Mouse (Mus musculus) hindbrain, embryonic 14.5 days (tissue): Measurements from ENCODE around the gene Mageb5. TPM values are rescaled to one million over a fixed set of nuclear protein-coding genes. Genes with fewer than 3 reads are reported as not detected.
"Not testable (repeated sequence)": the region's sequence is repeated elsewhere in the genome, so short reads cannot be mapped to it uniquely, and the experiment has no call there.

Experiments
- ATAC-seq: fragments of 200-750 bp; cut with Nextera tagmentation; 2 replicates; pipeline ENCODE4 v1.8.0; 2017; ENCODE audit warnings: moderate number of reproducible peaks, mild to moderate bottlenecking, moderate TSS enrichment, moderate library complexity; ENCODE audit not compliant: low FRiP score
- DNase-seq: peaks from one replicate; pipeline ENCODE4 v3.0.0-alpha.2; 2015; ENCODE audit warnings: low spot score
- H3K27ac ChIP-seq: fragments of 300-500 bp; sonication (generic); 2 replicates; pipeline ENCODE4 v1.5.1; 2014; ENCODE audit warnings: mild to moderate bottlenecking, moderate library complexity
- H3K27me3 ChIP-seq: fragments of 300-500 bp; sonication (generic); 2 replicates; pipeline ENCODE4 v1.6.1; 2014; ENCODE audit warnings: mild to moderate bottlenecking, low read length, mixed read lengths; ENCODE audit not compliant: control insufficient read depth, insufficient read depth
- H3K36me3 ChIP-seq: fragments of 300-500 bp; sonication (generic); replicated peaks from 2 replicates; pipeline ENCODE4 v1.6.1; 2014; ENCODE audit not compliant: control insufficient read depth, insufficient read depth
- H3K4me1 ChIP-seq: fragments of 300-500 bp; sonication (generic); replicated peaks from 2 replicates; pipeline ENCODE4 v1.6.1; 2014; ENCODE audit warnings: antibody characterized with exemption, low read length, mixed read lengths; ENCODE audit not compliant: control insufficient read depth, insufficient read depth
- H3K4me2 ChIP-seq: fragments of 300-500 bp; sonication (generic); replicated peaks from 2 replicates; pipeline ENCODE4 v1.6.1; 2014; ENCODE audit warnings: mild to moderate bottlenecking, moderate library complexity
- H3K4me3 ChIP-seq: fragments of 300-500 bp; sonication (generic); replicated peaks from 2 replicates; pipeline ENCODE4 v1.5.1; 2014; ENCODE audit warnings: mild to moderate bottlenecking, low read length
- H3K9ac ChIP-seq: fragments of 300-500 bp; sonication (generic); 2 replicates; pipeline ENCODE4 v1.6.1; 2014
- H3K9me3 ChIP-seq: fragments of 300-500 bp; sonication (generic); 2 replicates; pipeline ENCODE4 v1.6.1; 2016; ENCODE audit warnings: low read length; ENCODE audit not compliant: control insufficient read depth
- WGBS: fragments of 180-500 bp; shearing (Covaris S2); extraction: QIAGEN DNeasy Blood & Tissue Kit; methylation state at CpG from one replicate; pipeline ENCODE4 v1.1.7; 2014; 5-methylcytosine and 5-hydroxymethylcytosine counted together
- polyA plus RNA-seq: library from polyadenylated mRNA; unstranded; fragments of >200 nt; fragmentation: Nextera tagmentation; extraction: Ambion mirVana; gene quantifications from 2 replicates; pipeline ENCODE4 v1.2.1, GENCODE M21; 2014

Mageb5 gene
- polyA plus RNA-seq = not detected in 2 replicates

DNA sequence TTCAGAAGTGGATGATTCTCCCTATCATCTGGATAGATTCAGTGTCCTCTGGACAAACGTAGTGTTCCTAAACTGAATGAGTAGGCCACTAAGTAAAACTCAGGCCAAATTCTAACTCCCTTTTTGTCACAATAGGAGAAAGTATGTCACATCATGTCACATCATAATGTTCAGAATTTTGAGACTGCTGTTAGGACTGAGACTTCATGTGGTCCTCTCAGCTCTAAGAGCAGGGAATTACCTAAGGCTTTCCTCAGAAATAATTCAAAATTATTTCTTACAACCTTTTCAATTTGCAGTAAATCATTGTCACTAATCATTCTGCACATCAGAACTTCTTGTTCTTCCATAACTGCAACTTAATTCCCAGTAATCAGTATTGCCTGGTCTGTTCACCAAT lies at the start of gene Mageb5:
TSS of gene Mageb5 (minus strand) at position 101 of the 400 bp plus-strand sequence.
- H3K4me2 ChIP-seq, ATAC-seq, H3K9me3 ChIP-seq, H3K9ac ChIP-seq, H3K27me3 ChIP-seq, H3K36me3 ChIP-seq, H3K27ac ChIP-seq, H3K4me3 ChIP-seq, H3K4me1 ChIP-seq, DNase-seq: not testable (repeated sequence)
- WGBS = 96% methylated on average over 1 of the region's 1 CpGs

DNA sequence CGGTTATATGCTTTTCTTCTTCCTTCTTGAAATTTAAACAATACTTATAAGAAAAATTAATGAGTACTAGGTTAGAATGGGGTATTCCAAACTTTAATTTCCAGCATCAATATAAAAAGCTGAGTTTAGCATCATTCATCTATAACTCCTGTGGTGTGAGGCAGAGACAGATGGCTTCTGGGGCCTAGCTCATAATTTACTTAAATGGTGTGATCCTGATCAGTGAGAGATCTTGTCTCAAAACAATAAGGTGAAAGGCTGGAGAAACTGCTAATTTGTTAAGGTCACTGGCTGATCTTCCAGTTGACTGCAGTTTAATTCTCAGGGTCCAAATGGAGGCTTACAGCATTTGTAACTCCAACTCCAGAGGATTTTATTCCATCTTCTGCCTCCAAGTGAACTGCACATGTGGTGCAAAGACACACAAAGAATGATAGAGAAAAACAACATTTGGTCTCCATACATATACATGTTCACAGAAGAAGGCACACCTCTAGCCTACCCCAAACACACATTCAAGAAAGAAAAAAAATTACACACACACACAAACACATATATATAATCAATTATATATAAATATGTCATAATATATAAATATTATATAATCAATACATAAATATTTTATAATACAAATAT lies 23.1 kb downstream of the Mageb5 start:
- no CpG with 5 or more reads among the region's 1 CpGs for whole genome bisulfite sequencing
- H3K4me1 ChIP-seq, H3K27me3 ChIP-seq, DNase-seq, H3K4me2 ChIP-seq, H3K36me3 ChIP-seq, H3K4me3 ChIP-seq, H3K27ac ChIP-seq, H3K9me3 ChIP-seq, ATAC-seq, H3K9ac ChIP-seq: not testable (repeated sequence)

Other genes with a start within 250 kb of the Mageb5 start
- not detected in 2 replicates for gene 1700084M14Rik, start 207.1 kb downstream of the Mageb5 start, polyA plus RNA-seq
- gene Gm14781, start 150.8 kb downstream of the Mageb5 start, polyA plus RNA-seq = not detected in 2 replicates
- gene Mageb1, start 233.3 kb upstream of the Mageb5 start, polyA plus RNA-seq = not detected in 2 replicates